Mouse (Mus musculus) gastrocnemius, adult 8-10 months (tissue): Measurements from ENCODE around the gene Sult2a8. TPM values are rescaled to one million over a fixed set of nuclear protein-coding genes. Genes with fewer than 3 reads are reported as not detected.
"Not testable (repeated sequence)": the region's sequence is repeated elsewhere in the genome, so short reads cannot be mapped to it uniquely, and the experiment has no call there.

Source experiments
- DNase-seq, 2 experiments: peaks; one replicate each; pipeline ENCODE4 v3.0.0; 2022; ENCODE audit warnings: low spot score in 2 of 2
- total RNA-seq, 4 experiments: library from RNA; stranded (reverse); gene quantifications; 2 replicates each; pipeline ENCODE4 v1.2.4; 2022

Gene Sult2a8
- total RNA-seq: under 1 TPM in 1 of 4 experiments, not detected in 3; 0.19 TPM

DNA sequence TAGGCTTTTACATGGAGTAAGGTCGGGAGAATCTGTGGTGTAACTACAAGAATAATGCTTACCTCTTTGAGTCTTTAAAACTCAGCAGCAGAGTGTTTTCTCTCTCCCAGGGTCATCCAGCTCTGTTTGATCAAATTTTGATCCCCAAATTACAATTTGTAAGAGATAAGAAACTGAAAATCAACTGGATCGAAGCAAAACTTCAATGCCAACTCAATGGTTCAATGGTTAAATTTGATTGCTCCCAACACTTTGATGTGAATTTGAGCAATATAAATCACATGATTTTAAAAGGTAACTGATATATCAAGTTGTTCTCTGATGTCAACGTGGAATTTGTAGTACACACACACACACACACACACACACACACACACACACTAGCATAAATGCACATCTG is at the start of gene Sult2a8:
TSS of gene Sult2a8 (minus strand) at position 236 of the 400 bp plus-strand sequence.
- DNase-seq: no peak

GRCm38 (mm10) chr7:14494130-14494529 is 47.6 kb upstream of the Sult2a8 start, which contains the start of gene Sult2a7:
Gene Sult2a7 (minus strand): TSS chr7:14494230.
- no peak for DNase-seq

GRCm38 (mm10) chr7:14492886-14493285 is 46.3 kb upstream of the Sult2a8 start:
- DNase-seq: no peak

DNA sequence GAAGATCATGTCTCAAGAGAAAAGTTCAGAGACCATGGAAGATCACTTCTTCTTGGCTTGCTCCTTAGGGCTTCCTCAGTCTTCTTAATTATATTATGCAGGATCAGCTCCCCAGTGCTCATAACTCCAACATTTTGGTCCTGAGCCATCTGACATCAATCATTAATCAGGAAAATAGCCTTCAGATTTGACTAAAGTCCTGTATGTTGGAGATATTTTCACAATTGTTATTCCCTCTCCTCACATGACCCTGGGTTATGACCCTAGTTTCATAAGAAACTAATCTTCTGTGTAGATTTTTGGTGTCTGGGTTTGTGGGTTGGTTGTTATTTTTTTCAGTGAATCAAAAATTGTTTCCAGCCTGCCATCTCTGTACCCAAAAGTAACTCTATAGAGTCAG is 7.0 kb downstream of the Sult2a8 start:
- DNase-seq: no peak

DNA sequence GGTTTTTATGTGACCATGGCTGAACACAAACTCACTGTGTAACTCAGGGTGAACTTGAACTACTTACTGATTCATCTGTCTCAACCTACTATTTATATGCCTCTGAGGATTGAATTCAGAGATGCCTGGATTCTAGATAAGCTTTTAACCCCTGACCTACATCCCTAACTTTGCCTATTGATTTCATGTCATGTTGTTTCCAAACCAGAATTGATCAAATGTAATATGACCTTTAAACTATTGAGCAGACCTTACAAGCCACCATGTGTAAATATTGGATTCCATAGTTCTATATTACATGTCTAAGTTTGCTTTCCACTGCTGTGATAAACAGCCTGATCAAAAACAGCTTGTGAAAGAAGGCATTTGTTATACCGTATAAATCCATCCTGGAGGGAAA is 8.1 kb downstream of the Sult2a8 start:
- no peak for DNase-seq

- no peak for DNase-seq
Measured at GRCm38 (mm10) chr7:14438029-14438428, 8.5 kb downstream of the Sult2a8 start.

DNA sequence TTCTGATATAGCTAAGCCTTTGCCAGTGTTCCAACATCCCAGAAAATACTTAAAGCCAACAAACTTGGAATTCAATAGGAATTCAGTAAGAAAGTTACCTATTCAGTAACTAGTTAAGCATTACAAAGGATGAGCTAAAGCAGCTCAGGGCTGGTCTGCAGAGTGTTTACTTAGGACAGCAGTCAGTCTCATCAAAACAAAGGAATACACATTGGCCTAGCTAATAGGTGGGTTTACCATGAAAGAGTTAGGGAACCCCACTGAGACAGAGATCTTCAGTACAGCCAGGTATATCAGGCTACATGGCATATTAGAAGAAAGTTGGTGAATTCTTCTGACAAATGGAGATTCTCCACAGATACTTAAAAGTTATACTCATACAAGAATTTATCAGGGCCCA is 47.2 kb downstream of the Sult2a8 start:
- DNase-seq: not testable (repeated sequence)

GRCm38 (mm10) chr7:14396462-14396861 is 50.1 kb downstream of the Sult2a8 start:
- DNase-seq: no peak

Other genes with a start within 250 kb of the Sult2a8 start
- not detected for gene Sult2a6, start 191.9 kb downstream of the Sult2a8 start, total RNA-seq
- not detected for gene Obox8, start 113.2 kb downstream of the Sult2a8 start, total RNA-seq
- gene Sult2a7, start 47.5 kb upstream of the Sult2a8 start, total RNA-seq: not detected
- not detected for gene Vmn1r90, start 116.7 kb upstream of the Sult2a8 start, total RNA-seq
- not detected for gene Obox7, start 212.7 kb upstream of the Sult2a8 start, total RNA-seq